Mouse (Mus musculus) myocyte (in vitro differentiated cells): Measurements from ENCODE around the gene Edar.

Experiments
- MAX ChIP-seq: IDR thresholded peaks from one replicate; pipeline ENCODE4 v1.6.1; 2011; ENCODE audit warnings: low read depth, mild to moderate bottlenecking, control low read depth
- MYOD1 ChIP-seq, 3 experiments: IDR thresholded peaks; one replicate each; pipeline ENCODE4 v1.6.1; 2011; ENCODE audit warnings: control low read depth in 2 of 3, low read depth in 2 of 3, mild to moderate bottlenecking in 2 of 3, moderate library complexity in 1 of 3; ENCODE audit not compliant: insufficient read length in 2 of 3, control insufficient read depth in 1 of 3
- MYOG ChIP-seq, 3 experiments: IDR thresholded peaks; one replicate each; pipeline ENCODE4 v1.6.1; 2011; ENCODE audit warnings: control low read depth in 2 of 3, low read depth in 2 of 3, mild to moderate bottlenecking in 2 of 3; ENCODE audit not compliant: insufficient read length in 2 of 3, control insufficient read depth in 1 of 3, insufficient read depth in 1 of 3
- POLR2A ChIP-seq: IDR thresholded peaks from one replicate; pipeline ENCODE4 v1.6.1; 2011; ENCODE audit warnings: low read depth, mild to moderate bottlenecking, control low read depth, moderate library complexity; ENCODE audit not compliant: insufficient read length
- USF1 ChIP-seq: IDR thresholded peaks from one replicate; pipeline ENCODE4 v1.6.1; 2011; ENCODE audit warnings: low read depth, mild to moderate bottlenecking, control low read depth, moderate library complexity

DNA sequence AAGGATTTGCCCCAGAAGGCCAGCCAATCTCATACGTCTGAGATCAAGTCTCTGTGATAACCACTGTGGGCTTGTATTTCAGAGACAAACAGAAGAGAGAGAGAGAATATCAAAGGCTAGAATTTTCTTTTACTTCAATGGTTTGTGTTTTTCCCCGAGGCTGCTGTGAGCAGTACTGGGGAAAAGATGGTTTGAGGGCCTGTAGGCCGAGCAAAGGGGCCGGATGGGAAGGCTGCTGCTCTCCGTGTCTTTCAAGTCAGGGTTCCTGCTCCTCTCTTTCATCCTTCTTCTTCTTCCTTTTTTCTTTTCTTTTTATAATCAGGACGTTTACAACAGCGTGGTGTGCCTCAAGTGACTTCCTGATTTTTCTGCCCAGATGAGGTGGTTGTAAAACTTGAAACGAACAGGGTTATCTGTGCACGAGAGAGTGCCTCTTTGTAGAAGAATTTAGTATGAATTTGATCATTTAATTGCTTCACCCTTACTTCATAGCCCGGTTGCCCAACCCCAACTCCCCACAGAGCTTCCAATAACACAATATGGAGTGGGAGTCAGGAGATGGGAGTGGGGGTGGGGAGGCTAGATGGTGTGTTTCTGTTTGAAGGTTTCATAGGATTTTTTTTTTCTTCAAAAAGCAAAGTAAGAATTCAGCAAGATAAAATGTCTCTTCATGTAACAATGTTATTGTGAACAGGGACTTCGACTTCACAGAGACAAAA is 16.0 kb downstream of the Edar start:
- TF ChIP-seq USF1 (no peak), POLR2A (no peak), MYOG (IDR thresholded peaks at IDR 0.05; ENCODE audit: control insufficient read depth in 1 of 3, insufficient read depth in 1 of 3, insufficient read length in 2 of 3, low read depth in 2 of 3) (no peak), MYOD1 (IDR thresholded peaks at IDR 0.05; ENCODE audit: control insufficient read depth in 1 of 3, insufficient read length in 2 of 3, low read depth in 2 of 3) (no peak), MAX (no peak)
